Mouse (Mus musculus): ENCODE results near the gene Pdzk1.

- TF ChIP-seq CTCF (conservative IDR thresholded peaks at IDR 0.05; ENCODE audit: insufficient read depth, insufficient read length, low read depth, low read length) = no peak
- TF ChIP-seq POLR2A (IDR thresholded peaks at IDR 0.05; ENCODE audit: low read depth, low read length) = no peak
These were observed 38.8 kb downstream of the Pdzk1 start for GRCm38 (mm10) chr3:96867863-96868262.

Measured in kidney, adult 2 months (tissue).